Mouse (Mus musculus) frontal cortex, postnatal 36 days (tissue): ENCODE measurements around the gene Trim71.

Experiments used
- DNase-seq, 2 experiments: peaks; one replicate each; pipeline ENCODE4 v3.0.0; 2022; ENCODE audit warnings: low spot score in 2 of 2

Trim71 gene

GRCm38 (mm10) chr9:114486808-114487207 lies 77.4 kb downstream of the Trim71 start:
- DNase-seq, result no peak

DNA sequence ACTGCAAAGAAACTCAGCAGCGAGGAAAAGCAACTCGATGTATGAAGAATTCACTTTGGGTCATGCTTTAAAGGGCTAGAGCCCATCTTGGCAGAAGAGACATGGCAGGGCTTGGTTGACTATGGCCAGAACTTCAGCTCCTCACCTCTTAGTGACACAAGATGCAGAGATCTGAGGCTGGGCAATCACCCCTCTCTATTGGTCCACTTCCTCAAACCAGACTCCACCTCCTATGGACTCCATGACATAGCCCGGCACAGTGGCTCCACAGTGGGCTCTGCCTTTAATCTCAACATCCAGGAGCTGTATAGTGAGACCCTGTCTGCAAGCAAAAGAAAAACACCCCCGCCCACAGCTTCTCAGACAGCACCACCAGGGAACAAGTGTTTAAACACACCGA lies 79.4 kb downstream of the Trim71 start:
- no peak for DNase-seq

GRCm38 (mm10) chr9:114480940-114481339 lies 83.2 kb downstream of the Trim71 start:
- no peak for DNase-seq

DNA sequence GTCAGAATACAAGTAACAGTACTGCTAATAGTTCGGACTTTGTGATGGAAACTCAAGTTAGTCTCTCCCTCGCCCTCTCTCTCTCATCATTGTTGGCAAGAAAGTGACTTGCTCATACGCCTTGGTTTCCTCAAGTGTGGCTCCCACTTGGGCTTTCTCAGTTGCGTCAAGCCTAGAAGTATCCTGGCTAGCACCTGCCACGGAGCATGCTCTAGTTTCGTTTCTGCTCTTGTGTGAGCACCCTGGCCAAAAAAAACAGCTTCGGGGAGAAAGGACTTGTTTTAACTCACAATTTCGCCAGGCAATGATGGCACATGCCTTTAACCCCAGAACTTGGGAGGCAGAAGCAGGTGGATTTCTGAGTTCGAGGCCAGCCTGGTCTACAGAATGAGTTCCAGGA lies 87.2 kb downstream of the Trim71 start:
- DNase-seq, result no peak

DNA sequence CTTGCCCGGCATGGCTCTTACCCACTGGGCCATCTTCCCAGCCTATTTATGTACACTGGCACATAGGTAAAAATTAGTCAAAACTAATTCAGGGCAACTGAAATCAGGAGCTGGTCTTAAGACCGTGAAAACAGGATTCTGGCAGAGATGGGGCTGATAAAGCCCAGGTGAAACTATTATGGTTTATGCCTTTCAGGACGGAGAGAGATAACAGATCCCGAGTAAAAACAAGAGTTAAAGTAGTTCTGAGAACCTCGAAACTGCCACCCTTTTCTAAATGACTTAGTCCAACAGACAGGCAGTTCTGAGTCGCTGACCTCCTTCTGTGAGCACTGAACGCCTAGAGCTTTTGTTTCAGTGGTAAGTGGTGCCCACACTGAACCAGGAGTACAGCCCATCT lies 92.3 kb downstream of the Trim71 start:
- DNase-seq, result no peak

- no peak for DNase-seq
Observed at GRCm38 (mm10) chr9:114468701-114469100, 95.5 kb downstream of the Trim71 start.

- no peak for DNase-seq
Observed at GRCm38 (mm10) chr9:114468217-114468616, 96.0 kb downstream of the Trim71 start.

- no peak for DNase-seq
Observed at GRCm38 (mm10) chr9:114466871-114467270, 97.3 kb downstream of the Trim71 start.

GRCm38 (mm10) chr9:114465442-114465841 lies 98.7 kb downstream of the Trim71 start:
- no peak for DNase-seq

GRCm38 (mm10) chr9:114462569-114462968 lies 101.6 kb downstream of the Trim71 start:
- DNase-seq, result no peak

DNA sequence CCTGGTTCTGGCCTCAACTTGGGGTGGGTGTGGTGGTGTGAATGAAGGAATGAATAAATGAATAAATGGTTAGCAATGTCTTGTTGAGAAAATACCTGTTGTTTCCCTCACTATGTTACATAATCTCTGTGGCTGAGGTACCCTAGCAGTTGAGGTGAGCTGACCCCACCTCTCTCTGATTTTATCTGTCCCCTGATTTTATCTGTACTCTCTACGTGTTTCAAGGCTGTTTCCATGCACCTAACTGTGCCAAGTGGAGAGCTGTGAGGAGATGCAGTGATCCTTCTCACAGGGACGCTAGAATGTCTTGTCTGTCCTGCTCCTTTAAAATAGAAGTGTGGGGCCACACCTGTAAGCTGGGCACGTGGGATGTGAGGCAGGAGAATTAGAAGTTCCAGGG lies 105.7 kb downstream of the Trim71 start:
- DNase-seq, result no peak
